Mouse (Mus musculus) heart, embryonic 12.5 days (tissue): ENCODE data around the gene Olfr1410. TPM values are rescaled to one million over a fixed set of nuclear protein-coding genes. Genes with fewer than 3 reads are reported as not detected.

Experiments used
- ATAC-seq: fragments of 200-750 bp; cut with Nextera tagmentation; 2 replicates; pipeline ENCODE4 v1.8.0; 2017; ENCODE audit warnings: moderate TSS enrichment, moderate library complexity; ENCODE audit not compliant: insufficient number of reproducible peaks, low FRiP score
- H3K27ac ChIP-seq: fragments of 300-500 bp; sonication (generic); 2 replicates; pipeline ENCODE4 v1.5.1; 2016; ENCODE audit warnings: mild to moderate bottlenecking, moderate library complexity; ENCODE audit not compliant: poor library complexity, severe bottlenecking
- H3K27me3 ChIP-seq: fragments of 300-500 bp; sonication (generic); replicated peaks from 2 replicates; pipeline ENCODE4 v1.6.1; 2016; ENCODE audit warnings: mild to moderate bottlenecking, moderate library complexity
- H3K36me3 ChIP-seq: fragments of 300-500 bp; sonication (generic); 2 replicates; pipeline ENCODE4 v1.6.1; 2016; ENCODE audit warnings: mild to moderate bottlenecking, moderate library complexity
- H3K4me1 ChIP-seq: fragments of 300-500 bp; sonication (generic); replicated peaks from 2 replicates; pipeline ENCODE4 v1.6.1; 2016; ENCODE audit warnings: mild to moderate bottlenecking
- H3K4me2 ChIP-seq: fragments of 300-500 bp; sonication (generic); 2 replicates; pipeline ENCODE4 v1.6.1; 2016; ENCODE audit warnings: mild to moderate bottlenecking, moderate library complexity
- H3K4me3 ChIP-seq: fragments of 300-500 bp; sonication (generic); 2 replicates; pipeline ENCODE4 v1.5.1; 2016; ENCODE audit warnings: mild to moderate bottlenecking
- H3K9ac ChIP-seq: fragments of 300-500 bp; sonication (generic); 2 replicates; pipeline ENCODE4 v1.6.1; 2016; ENCODE audit warnings: mild to moderate bottlenecking, moderate library complexity
- H3K9me3 ChIP-seq: fragments of 300-500 bp; sonication (generic); replicated peaks from 2 replicates; pipeline ENCODE4 v1.6.1; 2016; ENCODE audit warnings: mild to moderate bottlenecking, moderate library complexity
- WGBS: fragments of 180-500 bp; shearing (Covaris S2); methylation state at CpG from one replicate; pipeline ENCODE4 v1.1.7; 2016; 5-methylcytosine and 5-hydroxymethylcytosine counted together
- polyA plus RNA-seq: library from polyadenylated mRNA; unstranded; fragments of >200 nt; fragmentation: Nextera tagmentation; extraction: Ambion mirVana; gene quantifications from 2 replicates; pipeline ENCODE4 v1.2.1, GENCODE M21; 2016

The Olfr1410 gene
- polyA plus RNA-seq: not detected in 2 replicates

GRCm38 (mm10) chr1:92605482-92605881 is at the start of gene Olfr1410:
TSS of gene Olfr1410 (plus strand) at chr1:92605782.
- Histone ChIP-seq H3K27me3 (peaks cover 15% of the 10 kb centered on the region; the same call in 1 of the 2 replicates), H3K27ac (no peak within 1 kb of the TSS), H3K9me3 (peaks cover 5% of the 10 kb centered on the region; the same call in 1 of the 2 replicates), H3K4me2 (no peak within 1 kb of the TSS), H3K36me3 (no peaks in the 10 kb centered on the region), H3K9ac (no peak within 1 kb of the TSS), H3K4me3 (no peak within 1 kb of the TSS), H3K4me1 (no peaks in the 10 kb centered on the region)
- WGBS: 67% methylated on average over 1 of the region's 1 CpGs
- ATAC-seq: no peak

DNA sequence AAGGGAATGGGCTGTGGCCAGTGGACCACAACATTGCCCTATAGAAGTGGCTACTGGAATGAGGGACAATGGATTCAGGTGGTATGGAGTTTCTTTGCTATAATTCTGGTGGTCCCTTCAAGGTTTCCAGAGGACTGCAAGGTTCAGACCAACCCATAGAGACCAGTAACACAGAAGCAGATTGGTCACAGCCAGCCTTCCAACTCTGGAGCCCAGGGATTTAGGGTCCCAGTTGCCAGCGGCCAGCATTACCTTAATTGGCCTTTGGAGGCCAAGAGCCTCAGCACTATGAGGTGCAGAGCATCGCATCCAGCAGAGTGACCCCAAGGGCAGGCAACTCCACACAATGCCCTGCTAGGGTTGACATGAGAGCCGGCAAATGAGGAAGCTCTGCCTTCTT is 34.6 kb upstream of the Olfr1410 start, which contains the start of gene Olfr1413:
TSS of gene Olfr1413 (plus strand) at position 301 of the 400 bp plus-strand sequence.
- Histone ChIP-seq H3K9ac (no peak within 1 kb of the TSS), H3K9me3 (no peaks in the 10 kb centered on the region), H3K27me3 (0 out of 2 replicates have a peak, but pooled peaks cover 7% of the 10 kb centered on the region), H3K4me2 (no peak within 1 kb of the TSS), H3K4me3 (no peak within 1 kb of the TSS), H3K4me1 (no peaks in the 10 kb centered on the region), H3K27ac (no peak within 1 kb of the TSS), H3K36me3 (no peaks in the 10 kb centered on the region)
- 80% methylated on average over 3 of the region's 3 CpGs for WGBS
- no peak for ATAC-seq

- H3K27me3 ChIP-seq: no peaks in the 10 kb centered on the region
- H3K9me3 ChIP-seq: no peaks in the 10 kb centered on the region
- no peak within 1 kb of the TSS for H3K4me2 ChIP-seq
- H3K4me3 ChIP-seq: no peak within 1 kb of the TSS
- H3K9ac ChIP-seq: no peak within 1 kb of the TSS
- ATAC-seq: no peak
- WGBS: 77% methylated on average over 2 of the region's 2 CpGs
- no peak within 1 kb of the TSS for H3K27ac ChIP-seq
- no peaks in the 10 kb centered on the region for H3K4me1 ChIP-seq
- H3K36me3 ChIP-seq: no peaks in the 10 kb centered on the region
Measured at GRCm38 (mm10) chr1:92585479-92585878, 20.1 kb upstream of the Olfr1410 start, which contains the start of gene Olfr1412. TSS of gene Olfr1412 (plus strand) at chr1:92585779.

- ATAC-seq: no peak
- H3K9me3 ChIP-seq: no peaks in the 10 kb centered on the region
Measured at GRCm38 (mm10) chr1:92594111-92594510, 11.5 kb upstream of the Olfr1410 start, which contains the start of gene Olfr1411. TSS of gene Olfr1411 (plus strand) at chr1:92594411.

DNA sequence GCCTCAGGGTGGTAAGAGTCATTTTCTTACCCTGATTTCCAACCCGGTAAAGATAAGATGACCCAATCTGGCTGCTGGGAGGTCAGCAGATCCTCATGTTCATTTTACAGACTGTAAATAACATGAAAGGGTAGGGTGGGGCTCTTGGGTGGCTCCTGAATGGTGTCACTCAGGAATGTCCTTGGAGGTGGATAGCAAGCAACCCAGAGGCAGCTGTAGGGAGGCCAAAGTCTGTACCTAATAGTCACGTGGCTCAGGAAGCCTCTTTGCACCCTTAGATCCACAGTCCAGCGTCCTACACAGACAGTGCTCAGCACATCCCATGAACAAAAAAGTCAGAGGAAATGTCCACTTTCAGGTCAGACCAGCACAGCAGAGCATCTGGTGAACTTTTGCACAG is 9.6 kb upstream of the Olfr1410 start:
- Histone ChIP-seq H3K27me3 (no peaks in the 10 kb centered on the region; the same call in none of the 2 replicates), H3K4me2 (no peak overlapping the region), H3K4me3 (no peak overlapping the region), H3K9me3 (no peaks in the 10 kb centered on the region), H3K27ac (no peak overlapping the region), H3K9ac (no peak overlapping the region), H3K4me1 (no peaks in the 10 kb centered on the region), H3K36me3 (no peaks in the 10 kb centered on the region)
- 64% methylated on average over 3 of the region's 3 CpGs for WGBS
- ATAC-seq: no peak

More at GRCm38 (mm10) chr1:92594111-92594510, 11.5 kb upstream of the Olfr1410 start, which contains the start of gene Olfr1411:
- Histone ChIP-seq H3K4me1 (no peaks in the 10 kb centered on the region), H3K4me3 (no peak within 1 kb of the TSS), H3K27me3 (no peaks in the 10 kb centered on the region; the same call in none of the 2 replicates), H3K36me3 (no peaks in the 10 kb centered on the region), H3K4me2 (no peak within 1 kb of the TSS), H3K27ac (no peak within 1 kb of the TSS), H3K9ac (no peak within 1 kb of the TSS)

- Histone ChIP-seq H3K27ac (no peak overlapping the region), H3K4me1 (no peaks in the 10 kb centered on the region), H3K9me3 (peaks cover 5% of the 10 kb centered on the region; the same call in 1 of the 2 replicates), H3K4me2 (no peak overlapping the region), H3K4me3 (no peak overlapping the region), H3K27me3 (peaks cover 24% of the 10 kb centered on the region), H3K36me3 (no peaks in the 10 kb centered on the region), H3K9ac (no peak overlapping the region)
- ATAC-seq: no peak
- WGBS: 78% methylated on average over 4 of the region's 4 CpGs
Measured at GRCm38 (mm10) chr1:92607711-92608110, 2.1 kb downstream of the Olfr1410 start.

GRCm38 (mm10) chr1:92611008-92611407 is 5.4 kb downstream of the Olfr1410 start:
- H3K36me3 ChIP-seq: no peaks in the 10 kb centered on the region
- H3K9ac ChIP-seq: no peak overlapping the region
- H3K4me1 ChIP-seq: no peaks in the 10 kb centered on the region
- peaks cover 5% of the 10 kb centered on the region; the same call in 1 of the 2 replicates for H3K9me3 ChIP-seq
- H3K27me3 ChIP-seq: peaks cover 24% of the 10 kb centered on the region
- no peak overlapping the region for H3K27ac ChIP-seq
- H3K4me3 ChIP-seq: no peak overlapping the region
- no peak overlapping the region for H3K4me2 ChIP-seq
- 5% methylated on average over 5 of the region's 5 CpGs for WGBS
- ATAC-seq: no peak

DNA sequence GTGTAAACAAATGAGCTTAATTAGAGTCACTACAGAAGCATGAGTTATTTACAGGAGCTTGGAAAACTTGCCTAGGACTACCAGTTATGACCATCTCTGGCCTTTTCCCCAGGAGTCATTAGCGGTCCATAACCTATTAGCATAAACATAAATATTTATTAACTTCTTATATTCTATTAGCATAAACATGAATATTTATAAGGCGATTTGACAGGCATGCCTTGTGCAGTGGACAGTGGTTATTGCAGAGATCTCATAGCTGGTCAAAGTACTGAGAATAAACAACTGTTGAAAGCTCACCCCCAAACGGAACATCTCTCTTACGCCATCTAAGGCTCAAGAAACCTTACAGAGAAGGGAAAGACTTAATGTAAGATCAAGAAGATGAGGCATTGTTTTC is 7.6 kb downstream of the Olfr1410 start:
- no peak overlapping the region for H3K4me2 ChIP-seq
- H3K4me1 ChIP-seq: no peaks in the 10 kb centered on the region
- peaks cover 28% of the 10 kb centered on the region for H3K27me3 ChIP-seq
- WGBS: 37% methylated on average over 4 of the region's 4 CpGs
- no peak overlapping the region for H3K9ac ChIP-seq
- ATAC-seq: no peak
- no peak overlapping the region for H3K27ac ChIP-seq
- no peak overlapping the region for H3K4me3 ChIP-seq
- H3K9me3 ChIP-seq: peaks cover 5% of the 10 kb centered on the region; the same call in 1 of the 2 replicates
- H3K36me3 ChIP-seq: no peaks in the 10 kb centered on the region

DNA sequence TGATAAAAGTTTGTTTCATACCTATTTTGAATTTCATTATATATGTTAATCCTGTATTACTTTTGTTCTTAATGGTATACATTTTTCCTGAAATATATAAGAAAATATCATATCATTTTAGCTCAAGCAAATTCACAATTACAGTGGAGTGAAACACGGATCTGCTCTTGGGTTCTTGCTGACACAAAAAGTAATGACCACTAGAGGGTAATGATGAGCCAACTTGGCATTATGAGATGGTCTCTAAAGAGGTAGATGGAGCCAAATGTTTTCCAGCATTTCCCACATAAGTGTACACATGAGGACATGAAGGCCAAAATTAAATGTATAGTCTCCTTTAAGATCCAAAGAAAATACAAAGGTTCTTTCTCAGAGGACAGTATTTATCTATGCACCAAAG is 8.9 kb downstream of the Olfr1410 start:
- Histone ChIP-seq H3K4me2 (no peak overlapping the region), H3K36me3 (no peaks in the 10 kb centered on the region), H3K4me1 (no peaks in the 10 kb centered on the region), H3K9ac (no peak overlapping the region), H3K4me3 (no peak overlapping the region), H3K27me3 (peaks cover 36% of the 10 kb centered on the region), H3K9me3 (peaks cover 5% of the 10 kb centered on the region; the same call in 1 of the 2 replicates), H3K27ac (no peak overlapping the region)
- 16% methylated on average over 1 of the region's 1 CpGs for WGBS
- no peak for ATAC-seq

DNA sequence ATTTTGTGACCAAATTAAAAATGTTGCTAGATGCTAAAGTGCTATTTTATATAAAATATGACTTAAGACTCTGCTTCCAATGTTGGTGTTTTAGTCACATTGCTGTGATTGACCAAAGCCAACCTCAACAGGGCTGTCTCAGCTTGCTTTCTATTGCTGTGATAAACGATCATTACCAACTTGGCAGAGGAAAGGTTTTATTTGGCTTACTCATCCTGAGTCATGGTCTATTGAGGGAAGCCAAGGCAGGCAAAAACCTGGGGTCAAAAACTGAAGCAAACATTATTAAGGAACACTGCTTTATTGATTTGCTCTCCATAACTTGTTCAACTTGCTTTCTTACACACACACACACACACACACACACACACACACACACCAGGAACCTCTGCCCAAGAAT is 10.5 kb downstream of the Olfr1410 start:
- Histone ChIP-seq H3K4me3 (no peak overlapping the region), H3K36me3 (no peaks in the 10 kb centered on the region), H3K9ac (no peak overlapping the region), H3K4me1 (no peaks in the 10 kb centered on the region), H3K27ac (no peak overlapping the region), H3K9me3 (no peaks in the 10 kb centered on the region), H3K27me3 (peaks cover 35% of the 10 kb centered on the region), H3K4me2 (no peak overlapping the region)
- no peak for ATAC-seq
- WGBS: 57% methylated on average over 1 of the region's 1 CpGs

GRCm38 (mm10) chr1:92617488-92617887 is 11.9 kb downstream of the Olfr1410 start, which contains the start of gene Olfr12:
TSS of gene Olfr12 (plus strand) at chr1:92617788.
- peaks cover 25% of the 10 kb centered on the region for H3K27me3 ChIP-seq
- H3K9me3 ChIP-seq: no peaks in the 10 kb centered on the region
- H3K27ac ChIP-seq: no peak within 1 kb of the TSS
- no peaks in the 10 kb centered on the region for H3K36me3 ChIP-seq
- no peak for ATAC-seq
- H3K4me2 ChIP-seq: no peak within 1 kb of the TSS
- no peaks in the 10 kb centered on the region for H3K4me1 ChIP-seq
- 67% methylated on average over 2 of the region's 2 CpGs for WGBS
- no peak within 1 kb of the TSS for H3K9ac ChIP-seq
- no peak within 1 kb of the TSS for H3K4me3 ChIP-seq

- no peaks in the 10 kb centered on the region for H3K4me1 ChIP-seq
- H3K9me3 ChIP-seq: no peaks in the 10 kb centered on the region
- no peak overlapping the region for H3K4me2 ChIP-seq
- WGBS: 49% methylated on average over 4 of the region's 4 CpGs
- peaks cover 25% of the 10 kb centered on the region for H3K27me3 ChIP-seq
- no peaks in the 10 kb centered on the region for H3K36me3 ChIP-seq
- H3K4me3 ChIP-seq: no peak overlapping the region
- no peak overlapping the region for H3K9ac ChIP-seq
- no peak overlapping the region for H3K27ac ChIP-seq
- no peak for ATAC-seq
Measured at GRCm38 (mm10) chr1:92618360-92618759, 12.8 kb downstream of the Olfr1410 start.
